Mouse (Mus musculus) cerebellum, adult 2 months (tissue): ENCODE results near the gene Fbxl17. TPM values are rescaled to one million over a fixed set of nuclear protein-coding genes. Genes with fewer than 3 reads are reported as not detected.

Source experiments
- DNase-seq, 2 experiments: peaks; one replicate each; pipeline ENCODE4 v3.0.0; 2021
- H3K27ac ChIP-seq: fragments of 200-500 bp; 2 replicates; pipeline ENCODE4 v1.5.1; 2012; ENCODE audit warnings: low read length, control low read depth, inconsistent platforms; ENCODE audit not compliant: insufficient read depth
- H3K27me3 ChIP-seq: fragments of 200-500 bp; 2 replicates; pipeline ENCODE4 v1.6.1; 2012; ENCODE audit warnings: inconsistent platforms, mild to moderate bottlenecking, low read length, moderate library complexity; ENCODE audit not compliant: control insufficient read depth, insufficient read depth
- H3K4me1 ChIP-seq: fragments of 200-500 bp; 2 replicates; pipeline ENCODE4 v1.6.1; 2011; ENCODE audit warnings: low read length; ENCODE audit not compliant: control insufficient read depth, insufficient read depth
- H3K4me3 ChIP-seq: fragments of 200-500 bp; replicated peaks from 2 replicates; pipeline ENCODE3; 2011; ENCODE audit warnings: mild to moderate bottlenecking, low read depth, low read length, control low read depth; ENCODE audit not compliant: insufficient read depth
- CTCF ChIP-seq: fragments of 200-500 bp; IDR thresholded peaks from 2 replicates; pipeline ENCODE4 v1.5.1; 2011; ENCODE audit warnings: low read depth, mild to moderate bottlenecking, control low read depth, low read length, moderate library complexity, borderline replicate concordance; ENCODE audit not compliant: insufficient read depth
- POLR2A ChIP-seq: fragments of 200-500 bp; IDR thresholded peaks from 2 replicates; pipeline ENCODE4 v1.6.1; 2011; ENCODE audit warnings: low read length, control low read depth, borderline replicate concordance; ENCODE audit not compliant: insufficient read depth
- WGBS: fragments of 180-500 bp; shearing (Covaris S2); methylation state at CpG from one replicate; pipeline ENCODE4 v1.1.7; 2018; 5-methylcytosine and 5-hydroxymethylcytosine counted together
- polyA plus RNA-seq: library from polyadenylated mRNA; depleted of rRNA; stranded (reverse); fragments of >200 nt; gene quantifications from 2 replicates; pipeline ENCODE4 v1.2.3, GENCODE M21; 2012

Fbxl17 gene
- polyA plus RNA-seq, 1 experiment, result 21.5 TPM

- DNase-seq, result no peak
- Histone ChIP-seq H3K4me3 (no peak overlapping the region), H3K27me3 (no peaks in the 10 kb centered on the region), H3K4me1 (peaks cover 4% of the 10 kb centered on the region), H3K27ac (no peak overlapping the region)
- 50% methylated on average over 2 of the region's 2 CpGs for WGBS
- TF ChIP-seq POLR2A, result no peak
- TF ChIP-seq CTCF, result no peak
Measured at GRCm38 (mm10) chr17:63122427-63122826, 377.4 kb downstream of the Fbxl17 start.

DNA sequence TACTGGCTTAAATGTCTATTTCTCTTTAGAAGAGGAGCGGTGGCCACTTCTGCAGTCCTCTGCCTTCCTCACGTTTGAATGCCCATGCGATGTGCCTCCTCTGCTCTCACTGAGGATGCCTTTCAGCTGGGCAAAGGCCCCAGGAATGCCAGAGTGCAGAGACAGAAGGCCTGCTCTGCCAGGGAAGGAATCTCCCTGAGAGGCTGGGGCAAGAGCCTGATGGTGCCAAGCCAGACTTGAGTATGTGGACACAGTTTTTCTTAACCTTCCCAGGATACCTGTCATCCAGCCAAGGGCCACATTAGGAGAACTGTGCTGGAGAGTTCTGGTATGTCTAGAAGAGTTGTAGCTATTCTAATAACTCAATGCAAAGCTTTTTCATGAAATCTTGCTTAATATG, 380.1 kb downstream of the Fbxl17 start:
- Histone ChIP-seq H3K4me1 (peaks cover 4% of the 10 kb centered on the region), H3K4me3 (no peak overlapping the region), H3K27me3 (no peaks in the 10 kb centered on the region), H3K27ac (no peak overlapping the region)
- TF ChIP-seq CTCF (no peak), POLR2A (no peak)
- 28% methylated on average over 3 of the region's 3 CpGs for WGBS
- DNase-seq, result peak; percentile 45 to 71

DNA sequence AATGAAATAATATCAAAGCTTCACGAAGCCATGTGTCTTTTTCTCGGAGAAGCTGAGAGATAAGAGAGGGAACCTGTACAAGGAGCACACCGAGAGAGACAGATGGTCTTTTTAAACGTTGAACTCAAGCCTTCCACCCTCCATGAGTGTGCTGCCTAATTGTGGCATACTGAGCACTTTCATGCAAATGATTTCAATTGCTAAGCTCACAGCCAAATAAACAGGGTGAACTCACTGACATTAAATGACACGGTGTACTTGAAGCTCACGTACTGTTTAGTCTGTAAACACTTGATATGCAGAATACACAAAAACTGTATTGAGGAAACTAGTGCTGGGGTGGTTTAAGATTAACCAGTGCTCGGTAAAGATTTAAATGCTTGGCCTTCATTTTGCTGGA, 380.7 kb downstream of the Fbxl17 start:
- Histone ChIP-seq H3K27ac (no peak overlapping the region), H3K4me1 (peaks cover 4% of the 10 kb centered on the region), H3K4me3 (no peak overlapping the region), H3K27me3 (no peaks in the 10 kb centered on the region)
- TF ChIP-seq POLR2A (no peak), CTCF (no peak)
- WGBS, result 22% methylated on average over 7 of the region's 7 CpGs
- DNase-seq, result peak in 1 of 2 experiments; percentile 56

DNA sequence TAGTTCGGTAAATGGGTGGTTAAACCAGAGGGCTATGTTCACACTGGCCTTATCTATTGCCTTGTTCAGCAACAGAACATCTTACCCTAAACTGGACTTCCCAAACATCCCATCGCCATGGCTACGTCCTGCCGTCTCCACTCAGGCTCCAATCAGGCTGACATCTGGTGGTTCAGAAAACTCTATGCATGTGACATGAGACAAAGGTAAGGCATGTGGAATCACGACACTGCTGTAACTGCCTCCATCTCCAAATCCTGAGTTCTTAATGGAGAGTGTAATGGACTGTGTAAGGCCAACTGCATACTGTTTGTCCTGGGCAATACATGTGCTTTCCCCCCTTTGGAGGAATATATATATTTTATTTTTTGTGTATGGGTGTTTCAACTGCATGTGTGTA, 382.7 kb downstream of the Fbxl17 start:
- WGBS, result 97% methylated on average over 5 of the region's 5 CpGs
- no peak for TF ChIP-seq CTCF
- no peak for TF ChIP-seq POLR2A

DNA sequence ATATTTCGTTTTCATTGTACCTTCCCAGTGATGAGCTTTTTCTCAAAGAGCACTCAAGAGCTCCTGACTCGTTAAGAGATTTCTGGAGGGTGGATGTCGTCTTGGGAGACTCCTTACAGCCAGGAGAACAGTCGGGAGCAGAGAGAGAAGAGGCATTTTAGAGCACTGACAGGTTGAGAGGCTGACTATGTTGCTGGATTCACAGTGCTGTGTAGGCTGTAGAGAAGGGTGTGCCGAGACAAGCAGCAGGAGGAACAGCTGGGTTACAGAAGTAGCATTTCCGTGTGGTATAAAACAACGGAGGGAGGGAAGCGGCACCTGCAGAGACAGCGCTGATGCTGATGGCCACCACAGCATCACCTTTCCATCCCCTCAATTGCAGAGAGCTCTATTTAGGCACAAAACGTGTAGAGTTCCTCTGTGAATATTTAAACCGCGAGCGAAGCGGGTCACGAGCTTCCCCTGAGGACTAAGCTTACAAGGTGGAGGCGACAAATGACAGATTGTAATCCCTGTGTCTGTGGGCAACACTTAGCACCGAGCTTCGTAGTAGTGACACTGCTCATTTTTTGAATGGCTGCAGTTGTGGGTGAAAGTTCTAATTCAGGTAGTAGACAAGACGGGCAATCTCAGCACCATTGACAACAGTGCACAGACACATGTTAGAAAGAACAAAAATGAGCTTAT, 385.3 kb downstream of the Fbxl17 start:
- TF ChIP-seq POLR2A (no peak), CTCF (no peak)
- Histone ChIP-seq H3K4me1 (peaks cover 1% of the 10 kb centered on the region), H3K27ac (no peak overlapping the region), H3K4me3 (no peak overlapping the region), H3K27me3 (no peaks in the 10 kb centered on the region)
- 93% methylated on average over 19 of the region's 19 CpGs for WGBS
- no peak for DNase-seq

More for the DNA sequence above, 382.7 kb downstream of the Fbxl17 start:
- no peak for DNase-seq
- Histone ChIP-seq H3K27me3 (no peaks in the 10 kb centered on the region), H3K27ac (no peak overlapping the region), H3K4me1 (peaks cover 4% of the 10 kb centered on the region), H3K4me3 (no peak overlapping the region)

- H3K4me1 ChIP-seq, result no peaks in the 10 kb centered on the region
- 85% methylated on average over 5 of the region's 5 CpGs for WGBS
- H3K27me3 ChIP-seq, result no peaks in the 10 kb centered on the region
- H3K27ac ChIP-seq, result no peak overlapping the region
- no peak for TF ChIP-seq CTCF
- TF ChIP-seq POLR2A, result no peak
- no peak overlapping the region for H3K4me3 ChIP-seq
- no peak for DNase-seq
Measured at GRCm38 (mm10) chr17:63112826-63113225, 387.0 kb downstream of the Fbxl17 start.

GRCm38 (mm10) chr17:63110994-63111393, 388.8 kb downstream of the Fbxl17 start:
- TF ChIP-seq CTCF (no peak), POLR2A (no peak)
- Histone ChIP-seq H3K4me1 (no peaks in the 10 kb centered on the region), H3K27me3 (no peaks in the 10 kb centered on the region), H3K4me3 (no peak overlapping the region), H3K27ac (no peak overlapping the region)
- no peak for DNase-seq
- WGBS, result 74% methylated on average over 6 of the region's 6 CpGs

GRCm38 (mm10) chr17:63110211-63110755, 389.5 kb downstream of the Fbxl17 start:
- DNase-seq, result no peak
- 94% methylated on average over 7 of the region's 7 CpGs for WGBS
- no peak for TF ChIP-seq CTCF
- no peak for TF ChIP-seq POLR2A
- Histone ChIP-seq H3K4me1 (no peaks in the 10 kb centered on the region), H3K4me3 (no peak overlapping the region), H3K27ac (no peak overlapping the region), H3K27me3 (no peaks in the 10 kb centered on the region)
